Mouse (Mus musculus): ENCODE results near the gene Alx1. TPM values are rescaled to one million over a fixed set of nuclear protein-coding genes. Genes with fewer than 3 reads are reported as not detected.
A peak's percentile ranks its signal among the peaks of the same experiment; 100 is the strongest.

Alx1 gene
- 1.5 and 3.3 TPM in 2 replicates for polyA plus RNA-seq (2016; fragmentation: Nextera tagmentation; extraction: Ambion mirVana)

GRCm38 (mm10) chr10:103029730-103030490 lies at the start of gene Alx1:
Gene Alx1 (minus strand): TSS chr10:103030215.
- H3K4me1 ChIP-seq: peaks cover 16% of the 10 kb centered on the region
- H3K9ac ChIP-seq: no peak within 1 kb of the TSS
- WGBS: under 1% methylated on average over 32 of the region's 32 CpGs
- H3K4me2 ChIP-seq (replicated peaks): peak within 1 kb of the TSS; percentile 11; the same call in 1 of the 2 replicates
- peaks cover 74% of the 10 kb centered on the region for H3K27me3 ChIP-seq
- no peaks in the 10 kb centered on the region for H3K9me3 ChIP-seq (replicated peaks)
- no peak within 1 kb of the TSS for H3K4me3 ChIP-seq
- H3K27ac ChIP-seq: no peak within 1 kb of the TSS
- no peak for ATAC-seq (ENCODE audit: low FRiP score)
- H3K36me3 ChIP-seq: no peaks in the 10 kb centered on the region

GRCm38 (mm10) chr10:103049593-103049992 lies 19.6 kb upstream of the Alx1 start:
- Histone ChIP-seq H3K36me3 (no peaks in the 10 kb centered on the region), H3K27ac (no peak overlapping the region), H3K9me3 (replicated peaks) (no peaks in the 10 kb centered on the region), H3K4me1 (no peaks in the 10 kb centered on the region), H3K27me3 (no peaks in the 10 kb centered on the region), H3K4me2 (replicated peaks) (no peak overlapping the region), H3K9ac (no peak overlapping the region), H3K4me3 (no peak overlapping the region)
- no peak for ATAC-seq (ENCODE audit: low FRiP score)
- 86% methylated on average over 2 of the region's 2 CpGs for WGBS

GRCm38 (mm10) chr10:103046623-103047022 lies 16.6 kb upstream of the Alx1 start:
- 81% methylated on average over 3 of the region's 3 CpGs for WGBS
- Histone ChIP-seq H3K9ac (no peak overlapping the region), H3K4me3 (no peak overlapping the region), H3K4me1 (no peaks in the 10 kb centered on the region), H3K27me3 (no peaks in the 10 kb centered on the region), H3K36me3 (no peaks in the 10 kb centered on the region), H3K4me2 (replicated peaks) (no peak overlapping the region), H3K27ac (no peak overlapping the region), H3K9me3 (replicated peaks) (no peaks in the 10 kb centered on the region)
- no peak for ATAC-seq (ENCODE audit: low FRiP score)

GRCm38 (mm10) chr10:103045019-103045418 lies 15.0 kb upstream of the Alx1 start:
- 52% methylated on average over 2 of the region's 2 CpGs for WGBS
- Histone ChIP-seq H3K27ac (no peak overlapping the region), H3K27me3 (no peaks in the 10 kb centered on the region), H3K36me3 (no peaks in the 10 kb centered on the region), H3K4me3 (no peak overlapping the region), H3K9me3 (replicated peaks) (no peaks in the 10 kb centered on the region), H3K4me1 (no peaks in the 10 kb centered on the region), H3K4me2 (replicated peaks) (no peak overlapping the region), H3K9ac (no peak overlapping the region)
- ATAC-seq (ENCODE audit: low FRiP score): no peak

GRCm38 (mm10) chr10:103035002-103035640 lies 5.1 kb upstream of the Alx1 start:
- Histone ChIP-seq H3K4me3 (no peak overlapping the region), H3K27ac (no peak overlapping the region), H3K4me1 (peaks cover 4% of the 10 kb centered on the region), H3K36me3 (no peaks in the 10 kb centered on the region), H3K9me3 (replicated peaks) (no peaks in the 10 kb centered on the region), H3K4me2 (replicated peaks) (no peak overlapping the region), H3K27me3 (peaks cover 55% of the 10 kb centered on the region), H3K9ac (no peak overlapping the region)
- no peak for ATAC-seq (ENCODE audit: low FRiP score)
- 2% methylated on average over 14 of the region's 14 CpGs for WGBS

- no peak overlapping the region for H3K4me3 ChIP-seq
- H3K36me3 ChIP-seq: no peaks in the 10 kb centered on the region
- H3K27me3 ChIP-seq: peaks cover 77% of the 10 kb centered on the region
- no peak for ATAC-seq (ENCODE audit: low FRiP score)
- WGBS: 4% methylated on average over 11 of the region's 11 CpGs
- H3K27ac ChIP-seq: no peak overlapping the region
- H3K4me2 ChIP-seq (replicated peaks): no peak overlapping the region
- no peaks in the 10 kb centered on the region for H3K9me3 ChIP-seq (replicated peaks)
- peaks cover 19% of the 10 kb centered on the region for H3K4me1 ChIP-seq
- H3K9ac ChIP-seq: no peak overlapping the region
These were observed 916 bp upstream of the Alx1 start for GRCm38 (mm10) chr10:103030931-103031330.

- Histone ChIP-seq H3K4me3 (peak overlapping the region; percentile 30), H3K27me3 (peaks cover 69% of the 10 kb centered on the region), H3K4me2 (replicated peaks) (peak overlapping the region; percentile 51), H3K4me1 (peaks cover 16% of the 10 kb centered on the region), H3K27ac (no peak overlapping the region), H3K9me3 (replicated peaks) (no peaks in the 10 kb centered on the region), H3K9ac (no peak overlapping the region), H3K36me3 (no peaks in the 10 kb centered on the region)
- under 1% methylated on average over 21 of the region's 23 CpGs for WGBS
- ATAC-seq (ENCODE audit: low FRiP score): no peak
These were observed 784 bp downstream of the Alx1 start for GRCm38 (mm10) chr10:103029132-103029729.

- Histone ChIP-seq H3K9ac (no peak overlapping the region), H3K36me3 (no peaks in the 10 kb centered on the region), H3K27ac (no peak overlapping the region)
These were observed 1.5 kb downstream of the Alx1 start for GRCm38 (mm10) chr10:103028253-103029131.

GRCm38 (mm10) chr10:103027931-103028252 lies 2.1 kb downstream of the Alx1 start:
- ATAC-seq (ENCODE audit: low FRiP score): peak; percentile 17
- Histone ChIP-seq H3K9ac (no peak overlapping the region), H3K4me1 (peaks cover 16% of the 10 kb centered on the region), H3K27ac (no peak overlapping the region), H3K27me3 (peaks cover 65% of the 10 kb centered on the region), H3K4me3 (peak overlapping the region; percentile 30), H3K36me3 (no peaks in the 10 kb centered on the region), H3K4me2 (replicated peaks) (peak overlapping the region; percentile 51), H3K9me3 (replicated peaks) (no peaks in the 10 kb centered on the region)
- under 1% methylated on average over 15 of the region's 15 CpGs for WGBS

More at GRCm38 (mm10) chr10:103028253-103029131, 1.5 kb downstream of the Alx1 start:
- Histone ChIP-seq H3K4me2 (replicated peaks) (peak overlapping the region; percentile 51), H3K4me3 (peak overlapping the region; percentile 30), H3K4me1 (peaks cover 16% of the 10 kb centered on the region), H3K27me3 (peaks cover 71% of the 10 kb centered on the region), H3K9me3 (replicated peaks) (no peaks in the 10 kb centered on the region)
- peak; percentile 74 for ATAC-seq (ENCODE audit: low FRiP score)
- WGBS: under 1% methylated on average over 46 of the region's 50 CpGs

GRCm38 (mm10) chr10:103027226-103027930 lies 2.6 kb downstream of the Alx1 start:
- H3K4me1 ChIP-seq: peaks cover 16% of the 10 kb centered on the region
- no peak overlapping the region for H3K27ac ChIP-seq
- no peaks in the 10 kb centered on the region for H3K9me3 ChIP-seq (replicated peaks)
- H3K4me3 ChIP-seq: no peak overlapping the region; the same call in 1 of the 2 replicates
- H3K36me3 ChIP-seq: no peaks in the 10 kb centered on the region
- ATAC-seq (ENCODE audit: low FRiP score): no peak
- no peak overlapping the region; the same call in 1 of the 2 replicates for H3K4me2 ChIP-seq (replicated peaks)
- WGBS: under 1% methylated on average over 20 of the region's 20 CpGs
- no peak overlapping the region for H3K9ac ChIP-seq
- H3K27me3 ChIP-seq: peaks cover 60% of the 10 kb centered on the region

- H3K9me3 ChIP-seq (replicated peaks): no peaks in the 10 kb centered on the region
- H3K4me3 ChIP-seq: no peak overlapping the region
- peaks cover 16% of the 10 kb centered on the region for H3K4me1 ChIP-seq
- no peaks in the 10 kb centered on the region for H3K36me3 ChIP-seq
- H3K27ac ChIP-seq: no peak overlapping the region
- H3K4me2 ChIP-seq (replicated peaks): peak overlapping the region; percentile 25; the same call in 1 of the 2 replicates
- ATAC-seq (ENCODE audit: low FRiP score): no peak
- no peak overlapping the region for H3K9ac ChIP-seq
- H3K27me3 ChIP-seq: peaks cover 54% of the 10 kb centered on the region
- WGBS: under 1% methylated on average over 17 of the region's 17 CpGs
These were observed 3.3 kb downstream of the Alx1 start for GRCm38 (mm10) chr10:103026636-103027225.
